ENCODE assay signal across 26 mouse cellular contexts in genomic region chr10:76674581-76674980, GRCm38 (mm10). TPM values are rescaled to one million over a fixed set of nuclear protein-coding genes. Genes with fewer than 3 reads are reported as not detected.
DNase-seq lines count a peak whose midpoint lies in the region; ATAC-seq and TF ChIP-seq lines count a peak whose summit lies in the region.
"Had no signal": no experiment of that assay in that cellular context is flagged by ENCODE, and none has a peak within 500 bp of the region (broad histone marks: within the 10 kb centered on the region; RNA-seq: fewer than 3 reads in every experiment).

No protein-coding gene starts in this region.

- no peaks in the 10 kb centered on the region for H3K4me1 ChIP-seq in intestine, embryonic 15.5 days (replicated peaks)
- H3K4me1 ChIP-seq in intestine, postnatal 0 days (replicated peaks; ENCODE audit: control insufficient read depth, insufficient read depth, low read length) = no peaks in the 10 kb centered on the region
- H3K4me1 ChIP-seq in midbrain, embryonic 11.5 days (ENCODE audit: control insufficient read depth, insufficient read depth, low read length) = no peaks in the 10 kb centered on the region
- H3K4me1 ChIP-seq in midbrain, postnatal 0 days (ENCODE audit: insufficient read depth, low read length) = no peaks in the 10 kb centered on the region
- H3K4me1 ChIP-seq: heart, embryonic 10.5 days; heart, embryonic 15.5 days; hindbrain, embryonic 13.5 days; midbrain, embryonic 12.5 days; neural tube, embryonic 13.5 days had no signal

- H3K9me3 ChIP-seq in intestine, embryonic 15.5 days = no peaks in the 10 kb centered on the region
- H3K9me3 ChIP-seq in intestine, postnatal 0 days (ENCODE audit: control insufficient read depth) = no peaks in the 10 kb centered on the region
- no peaks in the 10 kb centered on the region for H3K9me3 ChIP-seq in midbrain, embryonic 11.5 days (ENCODE audit: control insufficient read depth, low read length)
- H3K9me3 ChIP-seq in midbrain, postnatal 0 days (ENCODE audit: low read length) = no peaks in the 10 kb centered on the region
- H3K9me3 ChIP-seq: G1E; heart, embryonic 10.5 days; heart, embryonic 15.5 days; hindbrain, embryonic 13.5 days; midbrain, embryonic 12.5 days; neural tube, embryonic 13.5 days had no signal

- no peak overlapping the region for H3K9ac ChIP-seq in intestine, embryonic 15.5 days
- no peak overlapping the region for H3K9ac ChIP-seq in intestine, postnatal 0 days (ENCODE audit: low read depth, low read length)
- H3K9ac ChIP-seq in midbrain, embryonic 11.5 days (ENCODE audit: low read length) = no peak overlapping the region
- H3K9ac ChIP-seq in midbrain, postnatal 0 days (replicated peaks; ENCODE audit: low read length, poor library complexity, severe bottlenecking) = no peak overlapping the region
- H3K9ac ChIP-seq: heart, embryonic 15.5 days; hindbrain, embryonic 13.5 days; midbrain, embryonic 12.5 days; neural tube, embryonic 13.5 days had no signal

- no peaks in the 10 kb centered on the region for H3K36me3 ChIP-seq in intestine, embryonic 15.5 days
- no peaks in the 10 kb centered on the region for H3K36me3 ChIP-seq in intestine, postnatal 0 days (ENCODE audit: control insufficient read depth, insufficient read depth)
- H3K36me3 ChIP-seq in midbrain, embryonic 11.5 days (ENCODE audit: control insufficient read depth, insufficient read depth, low read length) = no peaks in the 10 kb centered on the region
- H3K36me3 ChIP-seq in midbrain, postnatal 0 days (ENCODE audit: insufficient read depth, low read length) = no peaks in the 10 kb centered on the region
- H3K36me3 ChIP-seq: G1E; heart, embryonic 10.5 days; heart, embryonic 15.5 days; hindbrain, embryonic 13.5 days; midbrain, embryonic 12.5 days; neural tube, embryonic 13.5 days had no signal

- ATAC-seq in intestine, embryonic 15.5 days = no peak
- ATAC-seq in intestine, postnatal 0 days = no peak
- ATAC-seq in midbrain, embryonic 11.5 days (ENCODE audit: low FRiP score) = no peak
- ATAC-seq in midbrain, postnatal 0 days (ENCODE audit: low FRiP score) = no peak
- ATAC-seq: forebrain, embryonic 14.5 days; Patski had no signal

- no peak for TF ChIP-seq CTCF in intestine, postnatal 0 days (IDR thresholded peaks at IDR 0.05; ENCODE audit: low read depth)
- TF ChIP-seq CTCF in midbrain, postnatal 0 days (IDR thresholded peaks at IDR 0.05) = no peak

- H3K4me3 ChIP-seq in intestine, embryonic 15.5 days (replicated peaks) = no peak overlapping the region
- H3K4me3 ChIP-seq in intestine, postnatal 0 days (ENCODE audit: low read depth, low read length) = no peak overlapping the region
- no peak overlapping the region for H3K4me3 ChIP-seq in midbrain, embryonic 11.5 days (ENCODE audit: low read depth, low read length)
- no peak overlapping the region for H3K4me3 ChIP-seq in midbrain, postnatal 0 days (ENCODE audit: low read depth, low read length)
- H3K4me3 ChIP-seq: heart, embryonic 10.5 days; heart, embryonic 15.5 days; hindbrain, embryonic 13.5 days; midbrain, embryonic 12.5 days; neural tube, embryonic 13.5 days had no signal

- H3K27ac ChIP-seq in intestine, embryonic 15.5 days = peak overlapping the region; percentile 9
- H3K27ac ChIP-seq in intestine, postnatal 0 days (ENCODE audit: low read depth, low read length) = no peak overlapping the region
- H3K27ac ChIP-seq in midbrain, embryonic 11.5 days (ENCODE audit: low read depth, low read length) = no peak overlapping the region
- no peak overlapping the region for H3K27ac ChIP-seq in midbrain, postnatal 0 days (ENCODE audit: low read depth, low read length)
- H3K27ac ChIP-seq: heart, embryonic 10.5 days; heart, embryonic 15.5 days; hindbrain, embryonic 13.5 days; midbrain, embryonic 12.5 days; neural tube, embryonic 13.5 days had no signal

- WGBS in intestine, embryonic 15.5 days = 79% methylated on average over 6 of the region's 6 CpGs
- 73% methylated on average over 6 of the region's 6 CpGs for WGBS in intestine, postnatal 0 days
- WGBS in midbrain, embryonic 11.5 days = 78% methylated on average over 6 of the region's 6 CpGs
- 81% methylated on average over 6 of the region's 6 CpGs for WGBS in midbrain, postnatal 0 days

- peak; percentile 49 for DNase-seq in midbrain, embryonic 11.5 days (ENCODE audit: low spot score, missing footprints)
- no peak for DNase-seq in midbrain, postnatal 0 days (ENCODE audit: low spot score)
- peak; percentile 46 for DNase-seq in lung, postnatal 36 days
- DNase-seq in retina, embryonic 14.5 days (ENCODE audit: low spot score) = no peak
- DNase-seq in layer of hippocampus, postnatal 14 days (ENCODE audit: low spot score in 2 of 2) = no peak
- DNase-seq: adrenal gland, postnatal 14 days; cerebellum, adult 11 months; cerebellum, adult 9-10 months; cerebellum, postnatal 36 days; gastrocnemius, postnatal 14 days; kidney, adult 2 months; kidney, postnatal 36 days; liver; thymus, adult 18-20 months; thymus, postnatal 25 days had no signal

- no peak overlapping the region for H3K4me2 ChIP-seq in intestine, embryonic 15.5 days (replicated peaks)
- no peak overlapping the region for H3K4me2 ChIP-seq in intestine, postnatal 0 days (replicated peaks; ENCODE audit: low read depth)
- H3K4me2 ChIP-seq in midbrain, embryonic 11.5 days = no peak overlapping the region
- no peak overlapping the region for H3K4me2 ChIP-seq in midbrain, postnatal 0 days (ENCODE audit: low read depth, low read length, poor library complexity, severe bottlenecking)
- H3K4me2 ChIP-seq: heart, embryonic 15.5 days; hindbrain, embryonic 13.5 days; midbrain, embryonic 12.5 days; neural tube, embryonic 13.5 days had no signal

- H3K27me3 ChIP-seq in intestine, embryonic 15.5 days (replicated peaks) = no peaks in the 10 kb centered on the region
- no peaks in the 10 kb centered on the region for H3K27me3 ChIP-seq in intestine, postnatal 0 days (replicated peaks; ENCODE audit: control insufficient read depth, insufficient read depth, low read length)
- H3K27me3 ChIP-seq in midbrain, embryonic 11.5 days (ENCODE audit: control insufficient read depth, insufficient read depth, low read length) = no peaks in the 10 kb centered on the region
- H3K27me3 ChIP-seq in midbrain, postnatal 0 days (ENCODE audit: insufficient read depth, low read length) = no peaks in the 10 kb centered on the region
- H3K27me3 ChIP-seq: heart, embryonic 15.5 days; hindbrain, embryonic 13.5 days; midbrain, embryonic 12.5 days; neural tube, embryonic 13.5 days; Patski had no signal

RNA-seq across cellular contexts. Expression of gene Col6a2, which starts 51.2 kb away (rescaled TPM):
- polyA plus RNA-seq in intestine, embryonic 15.5 days (2015; fragmentation: Nextera tagmentation; extraction: Ambion mirVana) = 274 and 282 TPM in 2 replicates
- polyA plus RNA-seq in intestine, postnatal 0 days (2015; fragmentation: Nextera tagmentation; extraction: Ambion mirVana) = 99.2 and 101 TPM in 2 replicates
- 10.7 and 10.8 TPM in 2 replicates for polyA plus RNA-seq in midbrain, embryonic 11.5 days (2014; fragmentation: Nextera tagmentation; extraction: Ambion mirVana)
- 31.5 and 32.6 TPM in 2 replicates for total RNA-seq in midbrain, postnatal 0 days (2014; rRNA removed)
- polyA plus RNA-seq in midbrain, postnatal 0 days (2015; fragmentation: Nextera tagmentation; extraction: Ambion mirVana) = 18.4 and 19.1 TPM in 2 replicates
- total RNA-seq in layer of hippocampus, postnatal 14 days (2021) = 10 to 100 TPM in 1 of 2 experiments, 1 to 10 TPM in 1; 9.7 to 12.0 TPM
- total RNA-seq: granulocyte monocyte progenitor cell, adult 5-6 weeks had no signal
- polyA plus RNA-seq: G1E had no signal

RNA-seq across cellular contexts. Expression of gene Col6a1, which starts 51.4 kb away (rescaled TPM):
- polyA plus RNA-seq in intestine, embryonic 15.5 days (2015; fragmentation: Nextera tagmentation; extraction: Ambion mirVana) = 317 and 323 TPM in 2 replicates
- polyA plus RNA-seq in intestine, postnatal 0 days (2015; fragmentation: Nextera tagmentation; extraction: Ambion mirVana) = 112 and 113 TPM in 2 replicates
- polyA plus RNA-seq in midbrain, embryonic 11.5 days (2014; fragmentation: Nextera tagmentation; extraction: Ambion mirVana) = 12.8 and 12.9 TPM in 2 replicates
- 32.7 and 36.6 TPM in 2 replicates for total RNA-seq in midbrain, postnatal 0 days (2014; rRNA removed)
- 21.7 and 22.4 TPM in 2 replicates for polyA plus RNA-seq in midbrain, postnatal 0 days (2015; fragmentation: Nextera tagmentation; extraction: Ambion mirVana)
- total RNA-seq in layer of hippocampus, postnatal 14 days (2021) = 10 to 100 TPM; 39.4 to 41.8 TPM
- total RNA-seq: granulocyte monocyte progenitor cell, adult 5-6 weeks had no signal
- polyA plus RNA-seq: G1E had no signal

Comparison
In these comparisons a context has a peak if more than half of its experiments do, and no peak if none do; other contexts are left out.
1. DNase-seq: peak in midbrain, embryonic 11.5 days (single experiment) and lung, postnatal 36 days (single experiment); none in midbrain, postnatal 0 days (single experiment), retina, embryonic 14.5 days (single experiment) and layer of hippocampus, postnatal 14 days (0 of 2).